Mouse (Mus musculus) embryonic facial prominence, embryonic 11.5 days (tissue): ENCODE results near the gene Hacd4. TPM values are rescaled to one million over a fixed set of nuclear protein-coding genes. Genes with fewer than 3 reads are reported as not detected.
A peak's percentile ranks its signal among the peaks of the same experiment; 100 is the strongest.

Source experiments
- ATAC-seq: fragments of 200-750 bp; cut with Nextera tagmentation; replicated peaks from 2 replicates; pipeline ENCODE4 v1.8.0; 2017; ENCODE audit warnings: low read depth; ENCODE audit not compliant: insufficient number of reproducible peaks, low FRiP score, low TSS enrichment
- DNase-seq: peaks from one replicate; pipeline ENCODE4 v3.0.0-alpha.2; 2015; ENCODE audit warnings: low spot score
- H3K27ac ChIP-seq: fragments of 300-500 bp; sonication (generic); replicated peaks from 2 replicates; pipeline ENCODE4 v1.5.1; 2014; ENCODE audit warnings: mild to moderate bottlenecking, low read depth, low read length, control low read depth
- H3K27me3 ChIP-seq: fragments of 300-500 bp; sonication (generic); 2 replicates; pipeline ENCODE4 v1.6.1; 2014; ENCODE audit warnings: mild to moderate bottlenecking, low read length, moderate library complexity, mixed read lengths; ENCODE audit not compliant: control insufficient read depth, insufficient read depth
- H3K36me3 ChIP-seq: fragments of 300-500 bp; sonication (generic); replicated peaks from 2 replicates; pipeline ENCODE4 v1.6.1; 2014; ENCODE audit warnings: low read depth, mild to moderate bottlenecking, low read length, moderate library complexity, mixed read lengths; ENCODE audit not compliant: control insufficient read depth, insufficient read depth
- H3K4me1 ChIP-seq: fragments of 300-500 bp; sonication (generic); 2 replicates; pipeline ENCODE4 v1.6.1; 2014; ENCODE audit warnings: low read length, mixed read lengths; ENCODE audit not compliant: control insufficient read depth, insufficient read depth
- H3K4me2 ChIP-seq: fragments of 300-500 bp; sonication (generic); 2 replicates; pipeline ENCODE4 v1.6.1; 2014; ENCODE audit warnings: low read depth, mild to moderate bottlenecking, control low read depth, low read length, moderate library complexity
- H3K4me3 ChIP-seq: fragments of 300-500 bp; sonication (generic); 2 replicates; pipeline ENCODE4 v1.5.1; 2014; ENCODE audit warnings: low read depth, low read length, control low read depth
- H3K9ac ChIP-seq: fragments of 300-500 bp; sonication (generic); replicated peaks from 2 replicates; pipeline ENCODE4 v1.6.1; 2014; ENCODE audit warnings: mild to moderate bottlenecking, control low read depth, low read length
- H3K9me3 ChIP-seq: fragments of 300-500 bp; sonication (generic); replicated peaks from 2 replicates; pipeline ENCODE4 v1.6.1; 2016; ENCODE audit warnings: mild to moderate bottlenecking, low read length, inconsistent platforms, mixed read lengths; ENCODE audit not compliant: control insufficient read depth
- WGBS: fragments of 180-500 bp; shearing (Covaris S2); extraction: QIAGEN DNeasy Blood & Tissue Kit; methylation state at CpG from one replicate; pipeline ENCODE4 v1.1.7; 2014; 5-methylcytosine and 5-hydroxymethylcytosine counted together
- polyA plus RNA-seq: library from polyadenylated mRNA; unstranded; fragments of >200 nt; fragmentation: Nextera tagmentation; extraction: Ambion mirVana; gene quantifications from 2 replicates; pipeline ENCODE4 v1.2.1, GENCODE M21; 2014

The Hacd4 gene
- polyA plus RNA-seq: 4.4 and 6.2 TPM in 2 replicates

DNA sequence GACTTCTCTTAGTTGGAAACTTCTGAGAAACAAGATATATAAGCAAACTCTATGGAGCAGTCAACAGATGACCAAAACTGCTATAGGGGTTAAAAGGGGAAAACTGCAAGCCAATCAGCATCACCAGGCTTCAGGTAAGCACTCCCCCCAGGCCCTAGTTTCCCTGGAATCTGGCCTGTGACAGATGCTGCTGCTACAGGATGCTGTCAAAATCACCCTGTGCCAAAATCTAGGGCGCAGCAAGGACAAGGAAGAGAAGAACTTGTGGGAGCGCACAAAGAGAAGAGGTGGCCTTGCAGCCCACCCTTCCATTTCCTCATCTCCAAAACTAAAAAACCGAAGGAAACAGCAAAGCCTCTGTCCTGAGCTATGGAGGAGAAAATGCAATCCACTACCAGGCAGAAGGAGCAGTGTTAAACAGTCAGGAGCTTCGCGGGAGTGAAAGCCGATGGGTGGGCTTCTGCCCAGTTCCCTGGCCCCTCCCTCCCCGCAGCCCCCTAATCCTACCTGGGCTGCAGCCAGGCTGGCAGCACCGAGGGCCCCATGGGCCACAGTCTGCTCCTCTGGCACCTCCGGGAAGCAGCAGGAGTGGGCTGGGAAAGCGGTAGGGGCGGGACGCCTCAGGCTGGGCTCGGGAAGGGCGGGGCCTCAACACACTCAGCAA is at the start of gene Hacd4:
Gene Hacd4, minus strand, starts transcription at position 603 of the 664 bp plus-strand sequence.
- 4% methylated on average over 14 of the region's 14 CpGs for WGBS
- Histone ChIP-seq H3K9ac (peak within 1 kb of the TSS; percentile 60), H3K27me3 (no peaks in the 10 kb centered on the region), H3K4me2 (peak within 1 kb of the TSS; percentile 81), H3K36me3 (no peaks in the 10 kb centered on the region), H3K4me1 (no peaks in the 10 kb centered on the region; the same call in 1 of the 2 replicates), H3K27ac (peak within 1 kb of the TSS; percentile 52; the same call in 1 of the 2 replicates), H3K4me3 (peak within 1 kb of the TSS; percentile 38), H3K9me3 (no peaks in the 10 kb centered on the region)
- DNase-seq (peak; percentile 75), ATAC-seq (peak; percentile 83)

DNA sequence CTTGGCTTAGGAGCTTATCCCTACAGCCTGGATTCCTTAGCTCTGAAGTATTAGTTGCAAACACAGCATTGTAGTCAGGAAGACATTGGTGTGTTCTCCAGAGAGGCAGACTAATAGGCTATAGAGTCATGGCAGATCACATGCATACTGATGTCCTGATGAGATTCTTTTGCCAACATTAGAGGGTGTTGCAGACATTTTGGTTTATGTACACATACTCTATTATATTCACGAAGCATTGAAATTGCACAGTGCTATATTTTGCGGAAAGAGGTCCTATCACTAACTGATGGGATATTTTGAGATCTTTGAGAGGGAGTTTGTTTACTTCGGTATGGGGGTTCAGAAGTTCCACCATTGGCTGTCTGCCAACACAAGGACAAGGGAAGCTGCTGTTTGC is 49.4 kb upstream of the Hacd4 start:
- Histone ChIP-seq H3K4me1 (no peaks in the 10 kb centered on the region), H3K27ac (no peak overlapping the region), H3K4me3 (no peak overlapping the region), H3K9ac (no peak overlapping the region), H3K4me2 (no peak overlapping the region), H3K9me3 (no peaks in the 10 kb centered on the region), H3K36me3 (no peaks in the 10 kb centered on the region), H3K27me3 (no peaks in the 10 kb centered on the region)
- ATAC-seq: no peak
- no peak for DNase-seq
- 93% methylated on average over 3 of the region's 3 CpGs for WGBS

DNA sequence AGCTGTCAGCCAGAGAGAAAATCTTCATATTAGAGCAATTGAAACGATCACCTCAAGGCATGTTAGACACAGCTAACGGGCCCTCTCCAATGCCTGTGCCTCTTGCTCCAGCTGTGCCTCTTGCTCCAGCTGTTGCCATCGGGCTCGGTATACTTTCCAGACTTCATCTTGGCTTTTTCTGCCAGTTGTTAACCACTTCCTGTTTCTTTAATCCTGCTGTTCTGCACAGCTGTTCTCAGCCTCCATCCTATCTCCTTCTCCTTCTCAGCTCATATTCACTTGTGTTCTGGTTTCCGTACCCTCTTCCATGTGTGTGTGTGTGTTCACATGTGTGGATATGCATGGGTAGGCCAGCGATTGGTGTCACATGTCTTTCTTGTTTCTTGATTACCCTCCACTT is 41.4 kb upstream of the Hacd4 start:
- no peaks in the 10 kb centered on the region for H3K9me3 ChIP-seq
- peak; percentile 25 for DNase-seq
- H3K36me3 ChIP-seq: no peaks in the 10 kb centered on the region
- no peak overlapping the region for H3K4me2 ChIP-seq
- no peak overlapping the region for H3K9ac ChIP-seq
- no peaks in the 10 kb centered on the region for H3K4me1 ChIP-seq
- no peak for ATAC-seq
- no peak overlapping the region for H3K27ac ChIP-seq
- no peaks in the 10 kb centered on the region for H3K27me3 ChIP-seq
- H3K4me3 ChIP-seq: no peak overlapping the region
- WGBS: 52% methylated on average over 6 of the region's 6 CpGs

DNA sequence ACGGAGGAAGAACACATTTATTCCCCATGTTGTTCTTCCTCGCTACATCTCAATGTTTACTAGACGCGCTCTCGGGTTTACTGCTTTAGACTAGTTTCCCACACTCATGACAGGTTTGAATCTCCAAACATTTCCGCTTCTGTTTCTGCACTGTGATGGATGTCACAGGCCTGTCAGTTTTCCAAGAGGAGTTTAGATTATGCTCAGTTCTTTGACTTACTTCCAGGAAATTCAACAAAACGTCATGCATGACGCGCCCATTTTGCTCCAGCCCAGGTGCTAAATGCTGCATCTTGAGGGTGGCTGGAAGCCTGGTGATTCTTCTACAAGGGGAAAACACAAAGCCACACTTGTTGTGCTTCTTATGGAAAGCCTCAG is 40.1 kb upstream of the Hacd4 start:
- Histone ChIP-seq H3K4me2 (no peak overlapping the region), H3K4me1 (no peaks in the 10 kb centered on the region), H3K27ac (no peak overlapping the region), H3K27me3 (no peaks in the 10 kb centered on the region), H3K4me3 (no peak overlapping the region), H3K36me3 (no peaks in the 10 kb centered on the region), H3K9ac (no peak overlapping the region), H3K9me3 (no peaks in the 10 kb centered on the region)
- DNase-seq (no peak), ATAC-seq (no peak)
- 86% methylated on average over 9 of the region's 9 CpGs for whole genome bisulfite sequencing

DNA sequence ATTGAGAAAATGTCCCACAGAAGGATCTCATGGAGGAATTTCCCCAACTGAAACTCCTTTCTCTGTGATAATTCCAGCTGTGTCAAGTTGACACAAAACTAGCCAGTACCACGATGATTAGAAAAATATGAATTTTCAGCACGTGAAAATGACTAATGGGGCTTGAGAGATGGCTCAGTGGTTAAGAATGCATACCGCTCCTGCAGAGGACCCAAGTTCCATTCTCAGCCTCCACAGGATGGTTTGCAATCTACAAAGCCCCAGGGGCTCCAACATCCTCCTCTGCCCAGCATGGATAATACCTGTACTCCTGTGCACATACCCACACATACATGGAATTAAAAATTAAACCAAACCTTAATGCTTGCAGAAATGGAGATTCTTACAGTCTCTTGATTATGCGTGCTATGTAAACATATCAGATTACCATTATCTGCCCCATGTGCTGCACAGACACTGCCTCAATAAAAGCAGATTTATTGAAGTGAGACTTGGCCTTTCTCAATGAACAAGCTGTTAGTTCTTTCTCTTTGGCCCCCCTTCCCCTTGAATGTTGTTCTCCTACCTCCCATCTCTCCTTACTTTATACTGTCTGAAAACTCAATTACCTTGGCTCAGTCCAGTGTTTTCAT is 39.6 kb upstream of the Hacd4 start:
- Histone ChIP-seq H3K27me3 (no peaks in the 10 kb centered on the region), H3K9me3 (no peaks in the 10 kb centered on the region), H3K27ac (no peak overlapping the region), H3K36me3 (no peaks in the 10 kb centered on the region), H3K9ac (no peak overlapping the region), H3K4me1 (no peaks in the 10 kb centered on the region), H3K4me2 (no peak overlapping the region), H3K4me3 (no peak overlapping the region)
- ATAC-seq (no peak), DNase-seq (no peak)
- WGBS: 73% methylated on average over 4 of the region's 4 CpGs

DNA sequence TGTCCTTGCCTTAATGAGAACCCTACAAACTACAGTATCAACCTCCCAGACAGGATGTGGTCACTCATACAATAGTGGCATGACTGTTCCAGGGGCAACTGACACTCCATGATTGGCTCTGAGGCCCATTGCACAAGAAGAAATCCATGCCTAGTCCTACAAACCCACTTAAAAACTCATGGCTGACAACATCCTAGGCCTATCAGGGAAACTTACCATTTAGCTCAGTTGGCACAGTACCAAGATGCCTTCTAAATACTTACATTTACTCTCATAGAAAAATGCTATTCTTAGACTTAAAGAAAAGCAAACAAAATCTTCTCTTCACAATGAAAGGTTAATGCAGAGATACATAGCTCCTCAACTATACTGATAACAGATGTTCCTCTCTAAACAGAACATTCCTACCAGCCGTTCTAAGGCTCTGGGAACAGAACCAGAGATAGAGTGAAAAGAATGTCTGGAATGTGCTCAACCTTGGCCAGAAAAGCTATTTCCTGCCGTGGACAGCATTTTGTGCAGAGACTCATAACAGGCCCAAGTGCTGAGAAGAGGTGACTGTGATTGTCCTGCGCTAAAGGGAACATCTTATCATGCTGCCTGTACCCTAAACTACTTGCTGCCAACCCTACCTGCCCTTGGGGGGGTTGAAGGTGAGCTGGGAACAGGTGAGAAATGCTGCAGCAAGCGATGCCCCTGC is 37.9 kb upstream of the Hacd4 start:
- 49% methylated on average over 4 of the region's 4 CpGs for WGBS
- no peaks in the 10 kb centered on the region for H3K36me3 ChIP-seq
- no peaks in the 10 kb centered on the region for H3K9me3 ChIP-seq
- ATAC-seq (no peak), DNase-seq (no peak)
- H3K9ac ChIP-seq: no peak overlapping the region
- H3K4me3 ChIP-seq: no peak overlapping the region
- no peaks in the 10 kb centered on the region for H3K27me3 ChIP-seq
- H3K4me1 ChIP-seq: no peaks in the 10 kb centered on the region
- no peak overlapping the region for H3K4me2 ChIP-seq
- H3K27ac ChIP-seq: no peak overlapping the region

DNA sequence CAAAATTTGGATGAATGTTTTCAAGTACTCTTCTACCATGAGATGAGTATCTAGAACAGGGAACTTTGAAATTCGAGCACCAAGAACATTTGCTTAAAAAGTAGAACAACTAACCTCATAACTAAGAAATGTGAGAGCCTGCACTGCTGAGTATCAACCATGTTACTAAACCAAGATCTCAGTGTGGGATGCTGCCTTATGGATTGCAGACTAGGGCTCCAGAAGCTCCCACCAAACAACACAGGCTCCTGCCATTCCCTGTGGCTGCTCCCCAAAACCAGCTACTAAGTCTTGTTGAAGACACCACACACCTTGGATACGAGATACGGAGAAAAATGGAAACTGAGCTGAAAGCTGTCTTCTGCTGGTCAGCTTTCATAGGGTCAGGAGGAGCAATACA is 37.4 kb upstream of the Hacd4 start:
- H3K4me3 ChIP-seq: no peak overlapping the region
- H3K27ac ChIP-seq: no peak overlapping the region
- H3K9me3 ChIP-seq: no peaks in the 10 kb centered on the region
- H3K9ac ChIP-seq: no peak overlapping the region
- H3K27me3 ChIP-seq: no peaks in the 10 kb centered on the region
- 92% methylated on average over 3 of the region's 3 CpGs for WGBS
- no peak overlapping the region for H3K4me2 ChIP-seq
- ATAC-seq: no peak
- no peaks in the 10 kb centered on the region for H3K4me1 ChIP-seq
- no peaks in the 10 kb centered on the region for H3K36me3 ChIP-seq
- DNase-seq: no peak

DNA sequence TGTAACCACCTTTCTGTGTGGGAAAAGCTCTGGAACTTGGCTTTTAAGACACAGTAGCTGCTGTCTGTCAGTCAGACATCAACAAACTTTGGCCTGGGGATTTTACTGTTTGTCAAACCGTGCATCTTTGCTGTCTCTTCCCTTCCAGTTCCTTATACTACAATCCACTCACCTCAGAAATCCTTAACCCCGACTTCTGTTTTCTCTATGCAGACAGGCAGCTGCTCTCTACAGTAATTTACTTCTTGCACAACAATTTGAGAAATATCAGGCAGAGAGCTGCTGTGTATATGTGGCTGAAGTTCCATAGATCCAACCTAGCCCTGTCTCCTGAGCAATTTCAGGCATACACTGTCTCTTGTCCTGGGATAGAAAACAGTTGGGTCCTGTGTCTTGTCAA is 32.8 kb upstream of the Hacd4 start:
- no peak overlapping the region for H3K4me2 ChIP-seq
- DNase-seq (no peak), ATAC-seq (no peak)
- H3K36me3 ChIP-seq: no peaks in the 10 kb centered on the region
- no peaks in the 10 kb centered on the region for H3K27me3 ChIP-seq
- no peak overlapping the region for H3K9ac ChIP-seq
- no peaks in the 10 kb centered on the region for H3K4me1 ChIP-seq
- no peak overlapping the region for H3K27ac ChIP-seq
- H3K9me3 ChIP-seq: no peaks in the 10 kb centered on the region
- H3K4me3 ChIP-seq: no peak overlapping the region
- WGBS: 81% methylated on average over 2 of the region's 2 CpGs
